Mouse (Mus musculus): ENCODE measurements around the gene Ralgapb. TPM values are rescaled to one million over a fixed set of nuclear protein-coding genes. Genes with fewer than 3 reads are reported as not detected.
"Not testable (repeated sequence)": the region's sequence is repeated elsewhere in the genome, so short reads cannot be mapped to it uniquely, and the experiment has no call there.

Gene Ralgapb
- polyA plus RNA-seq, 1 experiment from 2014 or later: 22.8 TPM

GRCm38 (mm10) chr2:158386072-158386471, 23.6 kb upstream of the Ralgapb start:
- Histone ChIP-seq H3K9me3 (replicated peaks; ENCODE audit: control insufficient read depth, low read length) (no peaks in the 10 kb centered on the region), H3K27me3 (replicated peaks; ENCODE audit: control insufficient read depth, insufficient read depth, low read length) (no peaks in the 10 kb centered on the region), H3K4me3 (ENCODE audit: low read depth, low read length) (no peak overlapping the region), H3K36me3 (ENCODE audit: control insufficient read depth, insufficient read depth, low read length) (no peaks in the 10 kb centered on the region), H3K9ac (ENCODE audit: low read length) (no peak overlapping the region), H3K4me1 (ENCODE audit: control insufficient read depth, insufficient read depth, low read length) (no peaks in the 10 kb centered on the region), H3K27ac (ENCODE audit: low read depth, low read length) (no peak overlapping the region), H3K4me2 (ENCODE audit: low read length) (no peak overlapping the region)
- no peak for ATAC-seq
- DNase-seq (ENCODE audit: low spot score): no peak
- WGBS: 48% methylated on average over 8 of the region's 8 CpGs

- H3K4me3 ChIP-seq (ENCODE audit: low read depth, low read length): no peak overlapping the region
- DNase-seq (ENCODE audit: low spot score) (no peak), ATAC-seq (no peak)
- no peak overlapping the region for H3K9ac ChIP-seq (ENCODE audit: low read length)
- H3K4me2 ChIP-seq (ENCODE audit: low read length): no peak overlapping the region
- WGBS: 90% methylated on average over 7 of the region's 7 CpGs
- H3K9me3 ChIP-seq (replicated peaks; ENCODE audit: control insufficient read depth, low read length): no peaks in the 10 kb centered on the region
- H3K36me3 ChIP-seq (ENCODE audit: control insufficient read depth, insufficient read depth, low read length): no peaks in the 10 kb centered on the region
- H3K27me3 ChIP-seq (replicated peaks; ENCODE audit: control insufficient read depth, insufficient read depth, low read length): no peaks in the 10 kb centered on the region
- H3K27ac ChIP-seq (ENCODE audit: low read depth, low read length): no peak overlapping the region
- H3K4me1 ChIP-seq (ENCODE audit: control insufficient read depth, insufficient read depth, low read length): no peaks in the 10 kb centered on the region
These were observed 20.2 kb upstream of the Ralgapb start for GRCm38 (mm10) chr2:158389421-158389820.

- H3K4me1 ChIP-seq (ENCODE audit: control insufficient read depth, insufficient read depth, low read length): no peaks in the 10 kb centered on the region
- H3K9ac ChIP-seq (ENCODE audit: low read length): no peak overlapping the region
- no peaks in the 10 kb centered on the region for H3K36me3 ChIP-seq (ENCODE audit: control insufficient read depth, insufficient read depth, low read length)
- H3K4me2 ChIP-seq (ENCODE audit: low read length): no peak overlapping the region
- H3K27ac ChIP-seq (ENCODE audit: low read depth, low read length): no peak overlapping the region
- no peak for ATAC-seq
- no peaks in the 10 kb centered on the region for H3K27me3 ChIP-seq (replicated peaks; ENCODE audit: control insufficient read depth, insufficient read depth, low read length)
- 92% methylated on average over 6 of the region's 6 CpGs for WGBS
- H3K4me3 ChIP-seq (ENCODE audit: low read depth, low read length): no peak overlapping the region
- DNase-seq (ENCODE audit: low spot score): no peak
- no peaks in the 10 kb centered on the region for H3K9me3 ChIP-seq (replicated peaks; ENCODE audit: control insufficient read depth, low read length)
These were observed 13.3 kb upstream of the Ralgapb start for GRCm38 (mm10) chr2:158396369-158396768.

DNA sequence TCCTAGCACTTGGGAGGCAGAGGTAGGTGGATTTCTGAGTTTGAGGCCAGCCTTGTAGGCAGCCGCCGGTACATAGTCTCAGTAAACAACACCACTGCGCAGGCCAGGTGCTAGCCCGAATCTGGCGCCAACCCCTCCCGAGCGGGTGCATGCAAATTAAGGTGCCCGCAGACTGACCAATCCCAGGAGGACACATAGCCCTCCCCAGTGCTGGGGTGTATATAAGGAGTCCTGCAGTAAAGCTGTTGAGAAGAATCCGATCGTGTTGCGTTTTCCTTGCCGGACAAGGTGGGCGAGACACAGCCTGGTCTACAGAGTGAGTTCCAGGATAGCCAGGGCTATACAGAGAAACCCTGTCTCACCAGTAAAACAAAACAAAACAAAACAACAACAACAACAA, 12.5 kb upstream of the Ralgapb start:
- DNase-seq (ENCODE audit: low spot score); H3K27me3 ChIP-seq (replicated peaks; ENCODE audit: control insufficient read depth, insufficient read depth, low read length); H3K4me1 ChIP-seq (ENCODE audit: control insufficient read depth, insufficient read depth, low read length); ATAC-seq; H3K27ac ChIP-seq (ENCODE audit: low read depth, low read length); H3K9ac ChIP-seq (ENCODE audit: low read length); H3K4me2 ChIP-seq (ENCODE audit: low read length); H3K9me3 ChIP-seq (replicated peaks; ENCODE audit: control insufficient read depth, low read length); H3K36me3 ChIP-seq (ENCODE audit: control insufficient read depth, insufficient read depth, low read length); H3K4me3 ChIP-seq (ENCODE audit: low read depth, low read length): not testable (repeated sequence)
- WGBS: 73% methylated on average over 13 of the region's 13 CpGs

GRCm38 (mm10) chr2:158402915-158403314, 6.7 kb upstream of the Ralgapb start:
- Histone ChIP-seq H3K36me3 (ENCODE audit: control insufficient read depth, insufficient read depth, low read length) (no peaks in the 10 kb centered on the region), H3K4me2 (ENCODE audit: low read length) (no peak overlapping the region), H3K4me1 (ENCODE audit: control insufficient read depth, insufficient read depth, low read length) (no peaks in the 10 kb centered on the region), H3K9ac (ENCODE audit: low read length) (no peak overlapping the region), H3K4me3 (ENCODE audit: low read depth, low read length) (no peak overlapping the region), H3K27me3 (replicated peaks; ENCODE audit: control insufficient read depth, insufficient read depth, low read length) (no peaks in the 10 kb centered on the region), H3K9me3 (replicated peaks; ENCODE audit: control insufficient read depth, low read length) (no peaks in the 10 kb centered on the region), H3K27ac (ENCODE audit: low read depth, low read length) (no peak overlapping the region)
- DNase-seq (ENCODE audit: low spot score) (no peak), ATAC-seq (no peak)
- WGBS: 84% methylated on average over 7 of the region's 7 CpGs

DNA sequence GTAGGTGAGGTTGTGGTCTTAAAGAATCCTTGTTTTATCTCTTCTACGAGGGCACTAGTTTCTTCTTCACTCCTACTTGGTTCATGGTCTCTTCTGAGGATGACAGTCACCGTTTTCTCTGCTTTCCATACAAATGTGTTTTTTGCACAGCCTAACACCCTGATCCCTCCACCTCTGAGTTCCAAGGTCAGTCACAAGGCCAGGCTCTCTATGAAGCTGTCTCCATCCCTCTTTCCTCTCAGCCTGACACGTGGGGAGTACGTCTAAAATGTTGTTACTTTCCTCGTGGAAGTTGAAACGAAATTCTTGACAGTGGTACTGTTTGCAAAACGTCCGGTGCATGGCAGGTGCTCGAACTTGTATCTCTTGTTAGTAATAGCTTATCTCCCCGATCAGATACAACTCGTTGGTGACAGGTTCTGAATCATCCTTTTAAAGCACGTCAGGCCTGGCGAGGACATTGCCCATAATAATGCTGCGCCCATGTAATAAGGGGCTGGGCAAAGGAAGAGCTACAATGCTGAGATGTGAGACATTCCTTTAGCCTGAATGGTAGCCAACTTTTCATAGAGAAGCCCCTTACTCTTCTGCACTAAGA, 552 bp upstream of the Ralgapb start:
- WGBS: 26% methylated on average over 14 of the region's 14 CpGs
- Histone ChIP-seq H3K36me3 (ENCODE audit: control insufficient read depth, insufficient read depth, low read length) (no peaks in the 10 kb centered on the region), H3K27ac (ENCODE audit: low read depth, low read length) (no peak overlapping the region), H3K27me3 (replicated peaks; ENCODE audit: control insufficient read depth, insufficient read depth, low read length) (no peaks in the 10 kb centered on the region), H3K9ac (ENCODE audit: low read length) (peak overlapping the region; percentile 51; the same call in 1 of the 2 replicates), H3K9me3 (replicated peaks; ENCODE audit: control insufficient read depth, low read length) (no peaks in the 10 kb centered on the region), H3K4me1 (ENCODE audit: control insufficient read depth, insufficient read depth, low read length) (peaks cover 15% of the 10 kb centered on the region), H3K4me3 (ENCODE audit: low read depth, low read length) (peak overlapping the region; percentile 92), H3K4me2 (ENCODE audit: low read length) (peak overlapping the region; percentile 51)
- ATAC-seq: no peak
- DNase-seq (ENCODE audit: low spot score): no peak

- Histone ChIP-seq H3K9ac (ENCODE audit: low read length) (peak overlapping the region; percentile 91), H3K9me3 (replicated peaks; ENCODE audit: control insufficient read depth, low read length) (no peaks in the 10 kb centered on the region), H3K27me3 (replicated peaks; ENCODE audit: control insufficient read depth, insufficient read depth, low read length) (no peaks in the 10 kb centered on the region), H3K4me1 (ENCODE audit: control insufficient read depth, insufficient read depth, low read length) (peaks cover 15% of the 10 kb centered on the region), H3K4me2 (ENCODE audit: low read length) (peak overlapping the region; percentile 92), H3K27ac (ENCODE audit: low read depth, low read length) (peak overlapping the region; percentile 79), H3K36me3 (ENCODE audit: control insufficient read depth, insufficient read depth, low read length) (no peaks in the 10 kb centered on the region), H3K4me3 (ENCODE audit: low read depth, low read length) (peak overlapping the region; percentile 92)
- WGBS: 2% methylated on average over 57 of the region's 67 CpGs
- ATAC-seq (peak; percentile 40), DNase-seq (ENCODE audit: low spot score) (peak; percentile 22)
These were observed 670 bp downstream of the Ralgapb start for GRCm38 (mm10) chr2:158410022-158411014.

DNA sequence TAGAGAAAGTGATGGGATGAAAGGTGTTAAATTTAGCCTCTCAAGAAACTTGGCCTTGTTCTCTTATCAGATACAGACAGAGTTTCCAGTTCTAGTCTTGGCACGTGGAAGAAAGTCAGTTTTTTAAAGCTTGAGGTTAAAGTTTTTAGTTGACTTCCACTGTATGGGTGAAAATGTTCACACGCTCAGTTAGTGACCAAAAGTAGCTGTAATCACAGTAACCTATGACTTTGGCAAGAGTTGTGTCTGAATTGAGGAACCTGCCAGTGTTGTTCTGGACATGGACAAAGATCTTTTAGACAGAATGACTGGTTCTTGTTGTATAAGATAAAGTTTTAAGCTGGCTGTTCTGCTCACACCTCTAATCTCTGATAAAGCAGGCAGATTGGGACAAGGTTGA, 3.6 kb downstream of the Ralgapb start:
- H3K4me3 ChIP-seq (ENCODE audit: low read depth, low read length): no peak overlapping the region
- peaks cover 15% of the 10 kb centered on the region for H3K4me1 ChIP-seq (ENCODE audit: control insufficient read depth, insufficient read depth, low read length)
- no peaks in the 10 kb centered on the region for H3K27me3 ChIP-seq (replicated peaks; ENCODE audit: control insufficient read depth, insufficient read depth, low read length)
- ATAC-seq (no peak), DNase-seq (ENCODE audit: low spot score) (no peak)
- no peak overlapping the region for H3K27ac ChIP-seq (ENCODE audit: low read depth, low read length)
- WGBS: 87% methylated on average over 2 of the region's 2 CpGs
- H3K9me3 ChIP-seq (replicated peaks; ENCODE audit: control insufficient read depth, low read length): no peaks in the 10 kb centered on the region
- no peaks in the 10 kb centered on the region for H3K36me3 ChIP-seq (ENCODE audit: control insufficient read depth, insufficient read depth, low read length)
- no peak overlapping the region for H3K4me2 ChIP-seq (ENCODE audit: low read length)
- H3K9ac ChIP-seq (ENCODE audit: low read length): no peak overlapping the region

DNA sequence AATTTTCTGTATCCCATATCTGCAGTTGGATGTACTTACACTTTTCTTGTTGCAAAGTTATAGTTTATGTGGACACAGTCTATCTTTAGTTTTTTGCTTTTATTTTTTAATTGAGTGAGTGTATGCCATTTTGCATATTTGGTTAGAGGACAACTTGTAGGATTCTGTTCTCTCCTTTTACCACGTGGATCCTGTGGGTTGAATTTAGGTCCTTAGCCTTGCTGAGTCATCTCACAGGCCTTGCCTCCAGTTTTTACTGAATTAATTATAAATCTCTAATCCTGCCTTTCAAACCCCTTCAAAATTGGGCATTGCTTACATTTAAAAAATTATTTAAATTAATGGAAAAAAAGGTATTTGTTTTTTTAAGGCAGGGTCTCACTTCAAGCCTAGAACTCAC, 6.2 kb downstream of the Ralgapb start:
- Histone ChIP-seq H3K9me3 (replicated peaks; ENCODE audit: control insufficient read depth, low read length) (no peaks in the 10 kb centered on the region), H3K4me3 (ENCODE audit: low read depth, low read length) (no peak overlapping the region), H3K4me2 (ENCODE audit: low read length) (no peak overlapping the region), H3K36me3 (ENCODE audit: control insufficient read depth, insufficient read depth, low read length) (no peaks in the 10 kb centered on the region), H3K4me1 (ENCODE audit: control insufficient read depth, insufficient read depth, low read length) (peaks cover 6% of the 10 kb centered on the region), H3K27me3 (replicated peaks; ENCODE audit: control insufficient read depth, insufficient read depth, low read length) (no peaks in the 10 kb centered on the region), H3K9ac (ENCODE audit: low read length) (no peak overlapping the region), H3K27ac (ENCODE audit: low read depth, low read length) (no peak overlapping the region)
- DNase-seq (ENCODE audit: low spot score): no peak
- WGBS: 92% methylated on average over 1 of the region's 1 CpGs
- no peak for ATAC-seq

Measured in forebrain, embryonic 14.5 days (tissue).